Mouse (Mus musculus): Measurements from ENCODE around the gene Wdr66.

DNA sequence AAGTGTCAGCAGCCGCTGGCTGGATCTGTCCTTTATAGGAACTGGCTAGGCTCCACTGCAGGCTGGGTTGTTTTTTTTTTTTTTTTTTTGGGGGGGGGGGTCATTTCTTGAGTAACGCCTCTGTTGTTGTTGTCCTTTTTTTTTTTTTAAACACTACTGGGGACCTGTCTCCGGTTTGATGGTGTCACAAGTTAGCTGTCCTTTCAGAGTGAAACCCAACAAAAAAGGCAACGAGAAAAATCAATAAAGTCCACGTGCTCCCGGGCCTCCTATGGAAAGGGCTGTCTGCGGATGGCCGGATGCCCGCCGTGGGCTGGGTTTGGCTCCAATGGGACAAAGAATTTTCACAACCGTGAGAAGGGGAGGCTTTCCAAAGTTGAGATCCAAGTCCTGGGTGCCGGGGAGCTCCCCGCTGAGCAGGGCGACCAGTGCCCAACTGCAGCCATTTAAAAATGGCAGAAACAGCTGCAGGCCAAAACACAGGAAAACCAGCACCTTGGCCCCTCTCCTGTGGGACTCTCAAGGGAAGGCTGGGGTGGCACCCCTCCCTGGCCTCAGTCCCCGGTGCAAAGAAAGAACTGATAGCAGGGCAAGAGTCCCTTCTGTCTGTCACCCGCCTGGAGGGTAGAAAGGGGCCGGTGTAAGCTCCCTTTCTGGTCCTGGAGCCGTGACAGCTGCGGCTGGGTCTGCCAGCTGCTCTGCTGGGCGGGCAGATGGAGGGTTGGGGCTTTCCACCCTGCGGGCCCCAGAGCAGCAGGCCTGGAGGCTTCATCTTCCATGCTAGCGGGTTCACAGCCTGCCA lies 94.2 kb downstream of the Wdr66 start:
- TF ChIP-seq EP300 (IDR thresholded peaks at IDR 0.05; ENCODE audit: low read depth): no peak
- no peak for TF ChIP-seq CTCF (IDR thresholded peaks at IDR 0.05; ENCODE audit: low read depth)
